Mouse (Mus musculus) kidney, postnatal 36 days (tissue): Measurements from ENCODE around the gene Fam214a.
A peak's percentile ranks its signal among the peaks of the same experiment; 100 is the strongest.
"Not testable (repeated sequence)": the region's sequence is repeated elsewhere in the genome, so short reads cannot be mapped to it uniquely, and the experiment has no call there.

Experiments
- DNase-seq, 2 experiments: peaks; one replicate each; pipeline ENCODE4 v3.0.0; 2021 to 2022; ENCODE audit warnings: mixed read lengths in 2 of 2

Gene Fam214a

DNA sequence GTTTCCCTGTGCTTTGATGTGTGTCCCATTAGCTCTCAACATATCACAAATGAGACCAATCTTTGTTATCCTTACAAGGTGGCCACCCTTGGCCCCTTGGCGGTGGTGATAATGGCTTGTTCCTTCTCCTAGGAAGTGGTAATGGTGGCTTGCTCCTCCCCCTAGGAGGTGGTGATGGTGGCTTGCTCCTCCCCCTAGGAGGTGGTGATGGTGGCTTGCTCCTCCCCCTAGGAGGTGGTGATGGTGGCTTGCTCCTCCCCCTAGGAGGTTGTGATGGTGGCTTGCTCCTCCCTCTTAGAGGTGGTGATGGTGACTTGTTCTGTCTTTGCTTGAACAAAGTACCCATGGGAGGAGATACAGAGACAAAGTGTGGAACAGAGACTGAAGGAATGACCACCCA, 30.0 kb downstream of the Fam214a start:
- DNase-seq, result not testable (repeated sequence)

GRCm38 (mm10) chr9:74985173-74985715, 32.6 kb downstream of the Fam214a start:
- no peak for DNase-seq

DNA sequence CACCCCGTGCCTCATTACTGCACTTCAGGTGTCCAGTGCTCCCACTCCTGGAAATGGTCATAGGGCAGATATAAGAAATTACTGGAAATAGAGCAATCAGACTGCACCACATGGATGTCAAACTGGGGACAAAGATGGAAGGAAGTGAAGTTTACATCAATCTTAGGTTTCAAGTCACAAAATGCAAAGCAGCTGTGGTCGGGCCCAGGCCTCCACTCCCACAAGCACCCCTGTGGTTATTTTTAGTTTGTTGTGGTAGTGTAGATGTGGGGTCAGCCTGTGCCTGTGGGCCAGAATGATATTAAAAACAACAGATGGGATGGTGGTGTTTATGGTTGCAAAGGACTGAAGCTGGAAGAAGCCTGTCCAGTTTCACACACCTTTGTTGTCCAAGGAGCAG, 33.1 kb downstream of the Fam214a start:
- DNase-seq, result no peak

GRCm38 (mm10) chr9:74988893-74989460, 36.3 kb downstream of the Fam214a start:
- DNase-seq, result no peak

DNA sequence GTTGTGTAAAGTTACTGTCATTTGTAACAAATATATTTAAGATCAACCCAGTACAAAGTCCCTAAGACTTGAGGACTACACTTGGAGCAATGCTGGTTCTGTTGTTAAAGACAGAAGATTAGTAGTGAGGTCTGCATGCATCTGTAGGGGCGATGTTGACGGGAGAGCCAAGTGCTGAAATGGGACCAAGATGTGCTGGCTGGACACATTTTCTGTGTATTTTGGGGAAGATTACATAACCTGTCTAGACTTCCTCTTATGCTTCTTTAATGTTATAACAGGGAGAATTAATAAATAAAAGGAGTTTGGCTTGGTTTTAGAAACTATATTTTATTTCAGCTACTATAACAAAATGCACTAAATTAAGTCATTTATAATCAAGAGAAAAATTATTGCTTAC, 37.3 kb downstream of the Fam214a start:
- DNase-seq, result no peak

GRCm38 (mm10) chr9:74994611-74995257, 42.0 kb downstream of the Fam214a start:
- DNase-seq, result peak; percentile 45 to 55

DNA sequence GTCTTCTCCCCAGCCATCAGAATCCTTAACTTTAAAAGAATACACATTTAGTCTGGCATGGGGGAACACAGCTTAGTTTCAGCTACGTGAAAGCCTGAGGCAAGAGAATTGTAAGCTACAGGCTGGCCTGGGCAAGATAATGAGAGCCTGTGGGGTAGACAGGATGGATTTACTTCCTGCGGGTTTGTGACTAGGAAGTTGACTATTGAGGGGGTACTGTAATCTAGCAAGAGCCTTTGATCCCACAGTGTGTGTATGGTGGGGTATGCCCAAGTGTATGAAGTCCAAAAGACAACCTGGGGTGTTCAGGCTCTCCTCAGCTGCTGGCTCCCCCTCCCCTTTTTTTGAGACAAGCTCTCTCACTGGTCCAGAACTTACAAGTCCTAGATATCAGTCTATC, 43.7 kb downstream of the Fam214a start:
- DNase-seq, result no peak

- DNase-seq, result no peak
Measured at GRCm38 (mm10) chr9:74997976-74998375, 45.3 kb downstream of the Fam214a start.

DNA sequence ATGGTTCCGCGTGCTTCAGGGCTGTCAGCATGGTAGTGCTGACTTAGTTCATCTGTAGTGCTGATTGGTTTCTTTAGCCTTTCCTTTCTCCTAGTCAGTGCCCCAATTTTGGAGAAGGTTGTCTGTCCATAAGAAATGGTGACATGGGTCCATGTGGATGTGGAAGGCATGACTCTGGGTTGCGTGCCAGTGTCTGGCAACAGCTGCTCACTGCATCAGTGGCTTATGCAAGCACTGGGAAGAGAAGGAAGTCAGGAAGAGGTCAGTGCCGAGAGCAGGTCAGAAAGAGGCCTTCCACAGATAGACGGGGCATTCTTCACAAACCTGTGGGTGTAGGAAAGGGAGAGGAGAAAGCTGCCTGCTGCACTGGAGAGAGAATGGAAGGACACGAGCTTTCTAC, 48.3 kb downstream of the Fam214a start:
- DNase-seq, result no peak

- peak; percentile 23 to 44 for DNase-seq
Measured at GRCm38 (mm10) chr9:75001611-75002204, 49.0 kb downstream of the Fam214a start.

- DNase-seq, result no peak
Measured at GRCm38 (mm10) chr9:75002262-75002661, 49.6 kb downstream of the Fam214a start.

DNA sequence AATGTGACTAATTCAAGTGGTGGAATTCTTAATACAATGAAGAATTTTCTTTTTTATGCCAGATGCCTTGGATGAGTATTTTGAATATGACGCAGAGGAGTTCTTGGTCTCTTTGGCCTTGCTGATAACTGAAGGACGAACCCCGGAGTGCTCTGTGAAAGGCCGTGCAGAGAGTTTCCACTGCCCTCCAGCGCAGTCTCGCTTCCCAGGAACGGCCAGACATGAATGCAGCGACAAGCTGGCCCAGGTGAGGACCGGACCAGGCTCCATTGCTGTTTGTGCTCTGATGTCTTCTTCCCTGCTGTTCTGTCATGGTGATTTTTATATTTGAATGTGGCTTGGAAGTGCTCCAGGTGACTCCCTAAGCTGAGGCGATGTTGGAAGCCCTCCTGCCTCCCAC, 51.5 kb downstream of the Fam214a start:
- no peak for DNase-seq

DNA sequence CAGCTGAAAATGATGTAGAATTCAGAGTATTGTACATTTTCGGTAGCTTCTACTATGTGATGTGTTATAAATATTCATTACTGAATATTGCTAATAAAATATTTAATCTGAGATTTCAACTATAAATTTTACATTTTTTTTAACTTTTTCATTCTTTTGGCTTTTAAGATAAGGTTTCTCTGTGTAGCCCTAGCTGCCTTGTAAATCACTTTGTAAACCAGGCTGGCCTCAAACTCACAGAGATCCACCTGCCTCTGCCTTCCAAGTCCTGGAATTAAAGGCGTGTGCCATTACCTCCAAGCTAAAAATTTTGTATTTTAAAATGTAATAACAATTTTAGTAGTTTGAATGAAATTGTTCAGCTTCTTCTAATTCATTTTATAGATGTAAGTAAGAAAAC, 63.9 kb downstream of the Fam214a start:
- DNase-seq, result no peak

GRCm38 (mm10) chr9:75019181-75019580, 66.5 kb downstream of the Fam214a start:
- no peak for DNase-seq

- no peak for DNase-seq
Measured at GRCm38 (mm10) chr9:75019592-75019991, 66.9 kb downstream of the Fam214a start.

- DNase-seq, result no peak
Measured at GRCm38 (mm10) chr9:75020561-75020960, 67.9 kb downstream of the Fam214a start.

- no peak for DNase-seq
Measured at GRCm38 (mm10) chr9:75022546-75022945, 69.9 kb downstream of the Fam214a start.

- no peak for DNase-seq
Measured at GRCm38 (mm10) chr9:75023150-75023894, 70.6 kb downstream of the Fam214a start.

DNA sequence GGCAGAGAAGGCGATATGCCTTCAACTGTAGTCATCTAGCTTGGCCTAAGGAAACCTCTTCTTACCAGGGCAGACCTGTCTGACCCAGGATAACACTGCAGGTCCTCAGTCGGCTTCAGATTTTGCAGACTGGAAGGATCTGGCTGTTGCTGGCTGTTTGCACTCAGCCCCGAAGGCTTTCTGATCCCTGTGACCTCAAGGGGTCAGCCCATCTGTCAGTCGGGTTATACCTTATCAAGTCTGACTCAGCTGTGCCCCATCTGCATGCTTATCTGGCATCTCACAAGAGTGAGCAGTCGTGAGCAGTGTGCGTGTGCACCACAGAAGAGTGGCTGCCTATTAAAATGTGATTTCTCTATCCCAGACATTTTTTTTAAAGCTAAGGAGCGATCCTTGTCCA, 71.4 kb downstream of the Fam214a start:
- no peak for DNase-seq

GRCm38 (mm10) chr9:75025689-75026088, 73.0 kb downstream of the Fam214a start:
- DNase-seq, result peak in 1 of 2 experiments; percentile 33

DNA sequence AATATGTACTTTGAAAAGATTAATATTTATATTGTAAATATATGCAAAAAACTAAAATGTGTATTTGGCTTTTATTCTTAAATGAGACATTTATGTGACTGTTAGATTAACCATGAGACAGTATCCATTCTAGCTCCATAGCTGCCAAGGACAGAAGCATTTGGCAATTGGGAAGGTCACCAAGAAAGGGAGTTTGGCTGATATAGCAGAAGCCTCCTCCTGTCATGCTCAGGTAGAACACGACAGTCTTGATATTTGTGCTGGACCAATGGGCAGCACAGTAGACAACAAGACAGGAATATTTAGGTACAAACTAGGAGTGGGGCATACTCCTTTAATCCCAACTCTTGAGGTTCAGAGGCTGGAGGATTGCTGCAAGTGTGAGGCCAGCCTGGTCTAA, 79.7 kb downstream of the Fam214a start:
- DNase-seq, result no peak

GRCm38 (mm10) chr9:75033141-75033540, 80.5 kb downstream of the Fam214a start:
- no peak for DNase-seq

- DNase-seq, result no peak
Measured at GRCm38 (mm10) chr9:75034691-75035090, 82.0 kb downstream of the Fam214a start.
